Mouse (Mus musculus) liver, postnatal 0 days (tissue): ENCODE data around the gene Gm17655. TPM values are rescaled to one million over a fixed set of nuclear protein-coding genes. Genes with fewer than 3 reads are reported as not detected.
A peak's percentile ranks its signal among the peaks of the same experiment; 100 is the strongest.
"Not testable (repeated sequence)": the region's sequence is repeated elsewhere in the genome, so short reads cannot be mapped to it uniquely, and the experiment has no call there.

Experiments
- ATAC-seq: fragments of 200-750 bp; cut with Nextera tagmentation; 2 replicates; pipeline ENCODE4 v1.8.0; 2017; ENCODE audit warnings: mild to moderate bottlenecking, moderate library complexity
- DNase-seq: peaks from one replicate; pipeline ENCODE4 v3.0.0-alpha.2; 2016
- H3K27ac ChIP-seq: fragments of 300-500 bp; sonication (generic); 2 replicates; pipeline ENCODE4 v1.5.1; 2014; ENCODE audit warnings: antibody characterized with exemption, moderate library complexity, mild to moderate bottlenecking, low read depth
- H3K27me3 ChIP-seq: fragments of 300-500 bp; sonication (generic); 2 replicates; pipeline ENCODE4 v1.6.1; 2014; ENCODE audit warnings: low read length, control low read depth, mixed read lengths; ENCODE audit not compliant: insufficient read depth
- H3K36me3 ChIP-seq: fragments of 300-500 bp; sonication (generic); replicated peaks from 2 replicates; pipeline ENCODE4 v1.6.1; 2014; ENCODE audit warnings: mild to moderate bottlenecking, control low read depth, low read length, moderate library complexity, mixed read lengths; ENCODE audit not compliant: insufficient read depth
- H3K4me1 ChIP-seq: fragments of 300-500 bp; sonication (generic); 2 replicates; pipeline ENCODE4 v1.6.1; 2014; ENCODE audit warnings: antibody characterized with exemption, mild to moderate bottlenecking, control low read depth; ENCODE audit not compliant: insufficient read depth
- H3K4me2 ChIP-seq: fragments of 300-500 bp; sonication (generic); 2 replicates; pipeline ENCODE4 v1.6.1; 2014; ENCODE audit warnings: low read depth, mild to moderate bottlenecking, low read length, moderate library complexity, mixed read lengths
- H3K4me3 ChIP-seq: fragments of 300-500 bp; sonication (generic); 2 replicates; pipeline ENCODE4 v1.5.1; 2014; ENCODE audit warnings: low read depth, low read length
- H3K9ac ChIP-seq: fragments of 300-500 bp; sonication (generic); replicated peaks from 2 replicates; pipeline ENCODE4 v1.6.1; 2014; ENCODE audit warnings: mild to moderate bottlenecking, moderate library complexity
- H3K9me3 ChIP-seq: fragments of 300-500 bp; sonication (generic); 2 replicates; pipeline ENCODE4 v1.6.1; 2016; ENCODE audit warnings: mild to moderate bottlenecking, control low read depth, low read length, mixed read lengths
- CTCF ChIP-seq: sonication (generic); IDR thresholded peaks from 2 replicates; pipeline ENCODE4 v1.5.1; 2016; ENCODE audit warnings: antibody characterized with exemption, low read depth
- WGBS: fragments of 180-500 bp; shearing (Covaris S2); extraction: QIAGEN DNeasy Blood & Tissue Kit; methylation state at CpG from one replicate; pipeline ENCODE4 v1.1.7; 2014; ENCODE audit not compliant: insufficient replicate concordance; 5-methylcytosine and 5-hydroxymethylcytosine counted together
- polyA plus RNA-seq: library from polyadenylated mRNA; unstranded; fragments of >200 nt; fragmentation: Nextera tagmentation; extraction: Ambion mirVana; gene quantifications from 2 replicates; pipeline ENCODE4 v1.2.1, GENCODE M21; 2015

The Gm17655 gene
- polyA plus RNA-seq, 1 experiment from 2014 or later, result 1.2 TPM

GRCm38 (mm10) chr5:110015775-110016174, 56.5 kb downstream of the Gm17655 start:
- not testable (repeated sequence) for H3K27ac ChIP-seq, H3K4me3 ChIP-seq, H3K36me3 ChIP-seq, H3K9me3 ChIP-seq, H3K4me2 ChIP-seq, H3K4me1 ChIP-seq, H3K27me3 ChIP-seq, H3K9ac ChIP-seq, ATAC-seq, DNase-seq
- TF ChIP-seq CTCF, result 0 out of 2 replicates have a peak, but pooled peaks have one; percentile 31
- 77% methylated on average over 10 of the region's 10 CpGs for WGBS

Other genes with a start within 250 kb of the Gm17655 start
- 0.12 and 0.23 TPM in 2 replicates for gene Gm15446, start 149.1 kb downstream of the Gm17655 start, polyA plus RNA-seq
- gene Zfp932, start 76.0 kb downstream of the Gm17655 start, polyA plus RNA-seq, result 5.2 and 6.3 TPM in 2 replicates
- gene Gm35315, start 21.9 kb upstream of the Gm17655 start, polyA plus RNA-seq, result 0.47 and 0.51 TPM in 2 replicates
- gene Plcxd1, start 27.5 kb upstream of the Gm17655 start, polyA plus RNA-seq, result 0.32 and 0.48 TPM in 2 replicates
- gene Gtpbp6, start 35.7 kb upstream of the Gm17655 start, polyA plus RNA-seq, result 7.1 and 7.4 TPM in 2 replicates
- gene Zfp605, start 37.6 kb upstream of the Gm17655 start, polyA plus RNA-seq, result 0.76 and 0.99 TPM in 2 replicates
- 9.6 and 11.6 TPM in 2 replicates for gene Chfr, start 63.3 kb upstream of the Gm17655 start, polyA plus RNA-seq
- 3.5 and 4.1 TPM in 2 replicates for gene Golga3, start 104.2 kb upstream of the Gm17655 start, polyA plus RNA-seq
- 8.6 and 10.7 TPM in 2 replicates for gene Ankle2, start 158.5 kb upstream of the Gm17655 start, polyA plus RNA-seq
- gene Pgam5, start 197.4 kb upstream of the Gm17655 start, polyA plus RNA-seq, result 18.8 and 21.0 TPM in 2 replicates
- 129 and 148 TPM in 2 replicates for gene Pxmp2, start 213.7 kb upstream of the Gm17655 start, polyA plus RNA-seq
- 5.2 and 6.0 TPM in 2 replicates for gene Pole, start 213.8 kb upstream of the Gm17655 start, polyA plus RNA-seq